Mouse (Mus musculus): ENCODE measurements around the gene Auts2.

DNA sequence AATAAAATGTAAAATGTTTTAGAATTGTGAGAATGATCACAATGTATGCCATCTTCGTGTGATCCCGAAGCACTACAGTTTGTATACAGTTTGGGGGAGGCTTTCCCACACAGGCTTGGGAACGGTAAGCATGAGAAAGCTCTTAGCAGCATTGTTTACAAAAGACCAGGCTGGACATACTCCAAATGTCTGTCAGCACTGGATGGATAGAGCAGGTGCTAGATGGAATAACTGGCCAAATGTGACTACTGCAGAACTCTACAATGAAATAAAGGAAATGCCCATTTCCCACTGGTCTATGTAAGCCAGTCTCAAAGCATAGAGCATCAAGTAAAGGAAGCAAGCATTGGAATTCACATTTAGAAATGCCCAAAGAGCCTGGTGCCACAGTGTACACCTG lies 1144.9 kb downstream of the Auts2 start:
- TF ChIP-seq CTCF (IDR thresholded peaks at IDR 0.05; ENCODE audit: low read depth) (no peak), EP300 (IDR thresholded peaks at IDR 0.05; ENCODE audit: low read depth) (no peak)
